Comparison of ENCODE assay signal across 27 mouse cellular contexts in the genomic region with DNA sequence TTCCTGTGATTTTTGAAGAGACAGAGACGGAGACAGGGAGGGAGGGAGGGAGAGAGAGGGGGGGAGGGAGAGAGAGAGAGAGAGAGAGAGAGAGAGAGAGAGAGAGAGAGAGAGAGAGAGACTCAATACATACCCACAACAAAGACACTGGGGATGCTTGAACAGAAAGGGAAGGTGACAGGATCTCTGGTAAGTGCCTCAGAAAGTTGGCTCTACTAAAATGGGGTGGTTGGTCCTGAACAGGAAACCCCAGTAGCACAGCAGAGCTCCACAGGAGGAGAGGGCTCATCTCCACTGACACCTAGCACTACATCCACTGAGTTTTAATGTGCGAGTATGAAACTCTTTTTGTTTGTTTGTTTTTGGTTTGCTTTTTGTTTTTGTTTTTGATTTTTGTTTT. TPM values are rescaled to one million over a fixed set of nuclear protein-coding genes. Genes with fewer than 3 reads are reported as not detected.
DNase-seq lines count a peak whose midpoint lies in the region; ATAC-seq lines count a peak whose summit lies in the region.
"Had no signal": no experiment of that assay in that cellular context is flagged by ENCODE, and none has a peak within 500 bp of the region (broad histone marks: within the 10 kb centered on the region; RNA-seq: fewer than 3 reads in every experiment).

No protein-coding gene starts in this region.

- DNase-seq in CD4-positive, CD25-positive, alpha-beta regulatory T cell, adult 2 months (ENCODE audit: low read depth, low spot score): peak; percentile 37
- peak; percentile 64 for DNase-seq in CD4-positive helper T cell, adult 2 months (ENCODE audit: low read depth, low spot score)
- peak; percentile 76 for DNase-seq in naive thymus-derived CD4-positive, alpha-beta T cell, adult 2 months (ENCODE audit: low read depth)
- DNase-seq in left cerebral cortex, adult 8-10 months (ENCODE audit: low spot score in 2 of 2): no peak
- DNase-seq in layer of hippocampus, postnatal 14 days (ENCODE audit: low spot score in 2 of 2): no peak
- DNase-seq: adrenal gland, adult 8-10 months; adrenal gland, postnatal 14 days; adrenal gland, postnatal 36 days; B cell, adult 2 months; cerebellum, adult 11-12 months; cerebellum, adult 2 months; cerebellum, adult 9-10 months; cerebellum, postnatal 14 days; cerebellum, postnatal 36 days; embryo, embryonic 11 days had no signal

- no peak for ATAC-seq in CD4-positive, CD25-positive, alpha-beta regulatory T cell, adult 4 months
- ATAC-seq: activated CD4-positive, CD25-positive, alpha-beta regulatory T cell, adult 4 months; forebrain, embryonic 14.5 days; forebrain, embryonic 16.5 days had no signal

RNA-seq across cellular contexts. Expression of a gene that starts 13.0 kb away (rescaled TPM):
- polyA plus RNA-seq in CD4-positive, CD25-positive, alpha-beta regulatory T cell, adult 4 months (2017; shearing (Covaris generic)): 10 to 100 TPM; 10.7 to 12.7 TPM
- under 1 TPM in 3 of 4 experiments, not detected in 1; 0.19 to 0.64 (median 0.36) TPM for total RNA-seq in left cerebral cortex, adult 8-10 months (2022)
- total RNA-seq in layer of hippocampus, postnatal 14 days (2021): not detected
- total RNA-seq: adrenal gland, postnatal 14 days; common myeloid progenitor, adult 5-6 weeks; MEL had no signal
- polyA plus RNA-seq: embryonic facial prominence, embryonic 11.5 days; embryonic facial prominence, embryonic 13.5 days; embryonic facial prominence, embryonic 15.5 days; erythroblast, embryonic 14.5 days; forebrain, embryonic 10.5 days; forebrain, embryonic 12.5 days had no signal

Comparison
In these comparisons a context has a peak if more than half of its experiments do, and no peak if none do; other contexts are left out.
1. DNase-seq: peak in CD4-positive, CD25-positive, alpha-beta regulatory T cell, adult 2 months (single experiment), CD4-positive helper T cell, adult 2 months (single experiment) and naive thymus-derived CD4-positive, alpha-beta T cell, adult 2 months (single experiment); none in left cerebral cortex, adult 8-10 months (0 of 2) and layer of hippocampus, postnatal 14 days (0 of 2).